Mouse (Mus musculus) inflammation-experienced regulatory T-cells, adult 6 months (primary cell): ENCODE measurements around the gene Mtmr2. TPM values are rescaled to one million over a fixed set of nuclear protein-coding genes. Genes with fewer than 3 reads are reported as not detected.
A peak's percentile ranks its signal among the peaks of the same experiment; 100 is the strongest.

Experiments
- ATAC-seq: one replicate; pipeline ENCODE4 v1.8.0; 2017
- polyA plus RNA-seq, 3 experiments: library from polyadenylated mRNA; unstranded; fragments of 100-300 nt; shearing (Covaris generic); gene quantifications; one replicate each; pipeline ENCODE4 v1.2.1; 2017

The Mtmr2 gene
- polyA plus RNA-seq, 3 experiments from 2014 or later, result 22.9 to 35.0 (median 34.2) TPM

GRCm38 (mm10) chr9:13807657-13808056 lies 59.4 kb downstream of the Mtmr2 start:
- ATAC-seq, result no peak

GRCm38 (mm10) chr9:13809937-13810336 lies 61.7 kb downstream of the Mtmr2 start:
- no peak for ATAC-seq

GRCm38 (mm10) chr9:13818369-13818768 lies 70.2 kb downstream of the Mtmr2 start:
- ATAC-seq, result no peak

GRCm38 (mm10) chr9:13820774-13821173 lies 72.6 kb downstream of the Mtmr2 start:
- no peak for ATAC-seq

GRCm38 (mm10) chr9:13825896-13826295 lies 77.7 kb downstream of the Mtmr2 start:
- ATAC-seq, result no peak

- ATAC-seq, result peak; percentile 4
These were observed 78.2 kb downstream of the Mtmr2 start for GRCm38 (mm10) chr9:13826391-13826805.

- peak; percentile 73 for ATAC-seq
These were observed 78.7 kb downstream of the Mtmr2 start, which contains the start of gene Cep57 for GRCm38 (mm10) chr9:13826832-13827405. TSS of gene Cep57 (minus strand) at chr9:13827107.

- ATAC-seq, result peak; percentile 77
These were observed 79.3 kb downstream of the Mtmr2 start, which contains the start of gene Fam76b for GRCm38 (mm10) chr9:13827406-13828086. TSS of gene Fam76b (plus strand) at chr9:13827716.

GRCm38 (mm10) chr9:13828087-13828441 lies 79.9 kb downstream of the Mtmr2 start:
- ATAC-seq, result no peak

- no peak for ATAC-seq
These were observed 87.0 kb downstream of the Mtmr2 start for GRCm38 (mm10) chr9:13835256-13835655.

GRCm38 (mm10) chr9:13836726-13837125 lies 88.5 kb downstream of the Mtmr2 start:
- ATAC-seq, result no peak

GRCm38 (mm10) chr9:13847591-13847990 lies 99.4 kb downstream of the Mtmr2 start:
- no peak for ATAC-seq

- peak; percentile 52 for ATAC-seq
These were observed 100.6 kb downstream of the Mtmr2 start for GRCm38 (mm10) chr9:13848481-13849480.

GRCm38 (mm10) chr9:13853876-13854275 lies 105.7 kb downstream of the Mtmr2 start:
- ATAC-seq, result no peak

Other genes with a start within 250 kb of the Mtmr2 start
- 10 to 100 TPM; 42.7 to 62.0 (median 49.0) TPM for gene Cep57, start 78.7 kb downstream of the Mtmr2 start, polyA plus RNA-seq
- gene Fam76b, start 79.3 kb downstream of the Mtmr2 start, polyA plus RNA-seq, result 10 to 100 TPM; 14.3 to 20.9 (median 14.6) TPM